Mouse (Mus musculus) CH12.LX (cell line): ENCODE data around the gene Pramef8. TPM values are rescaled to one million over a fixed set of nuclear protein-coding genes. Genes with fewer than 3 reads are reported as not detected.
"Not testable (repeated sequence)": the region's sequence is repeated elsewhere in the genome, so short reads cannot be mapped to it uniquely, and the experiment has no call there.

Experiments used
- DNase-seq: peaks from one replicate; pipeline ENCODE4 v3.0.0-alpha.2; 2013; ENCODE audit errors: extremely low read depth
- H3K27ac ChIP-seq: 2 replicates; pipeline ENCODE4 v1.5.1; 2012; ENCODE audit warnings: low read depth, mild to moderate bottlenecking, control low read depth, moderate library complexity; ENCODE audit not compliant: insufficient read depth
- H3K27me3 ChIP-seq: replicated peaks from 2 replicates; pipeline ENCODE3; 2012; ENCODE audit warnings: inconsistent platforms
- H3K36me3 ChIP-seq, 2 experiments: replicated peaks in 1 of 2; 2 replicates each; pipeline versions ENCODE3 to v1.6.1; 2012; ENCODE audit warnings: inconsistent platforms in 1 of 2, low read length in 1 of 2, mild to moderate bottlenecking in 1 of 2, mixed read lengths in 1 of 2, moderate library complexity in 1 of 2; ENCODE audit not compliant: control insufficient read depth in 1 of 2, insufficient read depth in 1 of 2
- H3K4me1 ChIP-seq, 2 experiments: 2 replicates each; pipeline ENCODE4 v1.6.1; 2012; ENCODE audit warnings: inconsistent platforms in 1 of 2, moderate library complexity in 1 of 2; ENCODE audit not compliant: insufficient read depth in 2 of 2, control insufficient read depth in 1 of 2
- H3K4me2 ChIP-seq: 2 replicates; pipeline ENCODE4 v1.6.1; 2012; ENCODE audit warnings: low read depth, mild to moderate bottlenecking, control low read depth; ENCODE audit not compliant: poor library complexity, insufficient read depth, severe bottlenecking
- H3K4me3 ChIP-seq, 3 experiments: fragments of 150-350 bp in 1 of 3; sonication (generic) in 1 of 3; replicated peaks in 1 of 3; 2 replicates each; pipeline versions ENCODE3 to v1.5.1; 2011 to 2012; ENCODE audit warnings: low read depth in 2 of 3, low read length in 2 of 3, mild to moderate bottlenecking in 2 of 3, moderate library complexity in 2 of 3, control low read depth in 1 of 3, improper control_type of control experiment in 1 of 3, inconsistent platforms in 1 of 3, mixed read lengths in 1 of 3; ENCODE audit not compliant: poor library complexity in 1 of 3
- H3K79me2 ChIP-seq: replicated peaks from 2 replicates; pipeline ENCODE4 v1.6.1; 2012; ENCODE audit warnings: mild to moderate bottlenecking, moderate library complexity; ENCODE audit not compliant: control insufficient read depth, poor library complexity, insufficient read depth, severe bottlenecking; ENCODE audit errors: extremely low read depth
- H3K9ac ChIP-seq: 2 replicates; pipeline ENCODE4 v1.6.1; 2012; ENCODE audit warnings: low read depth, mild to moderate bottlenecking, control low read depth, moderate library complexity; ENCODE audit not compliant: insufficient read depth
- H3K9me3 ChIP-seq: replicated peaks from 2 replicates; pipeline ENCODE3; 2012; ENCODE audit warnings: low read length, inconsistent platforms, mixed read lengths
- ETS1 ChIP-seq: conservative IDR thresholded peaks from 2 replicates; pipeline ENCODE4 v1.6.1; 2012; ENCODE audit warnings: low read depth, mild to moderate bottlenecking, inconsistent platforms, low read length, improper control_type of control experiment, moderate library complexity
- KAT2A ChIP-seq: IDR thresholded peaks from 2 replicates; pipeline ENCODE4 v1.6.1; 2012; ENCODE audit warnings: low read length, improper control_type of control experiment, inconsistent platforms; ENCODE audit not compliant: insufficient replicate concordance
- dilution Hi-C: fragments of 300-500 bp; cut with MboI; formaldehyde crosslinking; loops from 2 replicates; pipeline ENCODE4 v1.14.3; 2020; ENCODE audit warnings: low sequenced_read_pairs; ENCODE audit not compliant: extremely low pct_unique_long_range_greater_than_20kb, extremely low pct_ligation_motif_present
- in situ Hi-C: fragments of 300-500 bp; cut with MboI; formaldehyde crosslinking; loops from 3 replicates; pipeline ENCODE4 v1.14.3; 2019; ENCODE audit warnings: low sequenced_read_pairs, low pct_ligation_motif_present, low pct_unique_long_range_greater_than_20kb, mixed read lengths
- polyA plus RNA-seq: library from polyadenylated mRNA; unstranded; fragments of >175 nt; gene quantifications from 2 replicates; pipeline ENCODE4 v1.2.1, GENCODE M21; 2012; ENCODE audit warnings: low read depth; ENCODE audit not compliant: insufficient read length
- total RNA-seq, 2 experiments: library from RNA; depleted of rRNA; stranded (reverse); fragments of 300-350 nt in 1 of 2; fragments of >200 nt in 1 of 2; gene quantifications; 2 replicates each; pipeline ENCODE4 v1.2.3; 2012 to 2014

Pramef8 gene
- total and polyA plus RNA-seq, 3 experiments, result 12.8 to 22.5 (median 15.0) TPM

- H3K9me3 ChIP-seq, H3K27me3 ChIP-seq, in situ Hi-C loops, H3K4me3 ChIP-seq, H3K4me1 ChIP-seq, H3K4me2 ChIP-seq, H3K79me2 ChIP-seq, H3K9ac ChIP-seq, DNase-seq, dilution Hi-C loops, H3K27ac ChIP-seq: not testable (repeated sequence)
- H3K36me3 ChIP-seq, result peaks cover 0 to 14% of the 10 kb centered on the region in 2 experiments
Observed at GRCm38 (mm10) chr4:143426770-143427169, 14.5 kb downstream of the Pramef8 start.

- Histone ChIP-seq H3K27ac (no peak within 1 kb of the TSS), H3K9me3 (peaks cover 3% of the 10 kb centered on the region), H3K36me3 (no peaks in the 10 kb centered on the region), H3K27me3 (no peaks in the 10 kb centered on the region), H3K79me2 (no peaks in the 10 kb centered on the region), H3K4me3 (no peak within 1 kb of the TSS), H3K4me2 (no peak within 1 kb of the TSS), H3K9ac (no peak within 1 kb of the TSS), H3K4me1 (no peaks in the 10 kb centered on the region)
- DNase-seq, result no peak
- dilution Hi-C loops, result no loop called here
- in situ Hi-C loops, result no loop called here
- no peak for TF ChIP-seq ETS1
- TF ChIP-seq KAT2A, result no peak
Observed at GRCm38 (mm10) chr4:143450224-143450623, 38.0 kb downstream of the Pramef8 start, which contains the start of gene Oog4. Gene Oog4, minus strand, starts transcription at chr4:143450324.

Other genes starting within 250 kb of the Pramef8 start
- 7.1 and 7.2 TPM in 2 replicates for gene Prdm2, start 199.4 kb upstream of the Pramef8 start, total RNA-seq (2012; rRNA removed)
- 2.9 and 3.8 TPM in 2 replicates for gene Prdm2, start 199.4 kb upstream of the Pramef8 start, total RNA-seq (2014; rRNA removed)
- 13.4 and 16.1 TPM in 2 replicates for gene Prdm2, start 199.4 kb upstream of the Pramef8 start, polyA plus RNA-seq
- gene Pdpn, start 112.9 kb upstream of the Pramef8 start, total RNA-seq (2012; rRNA removed), result not detected in 2 replicates
- gene Pdpn, start 112.9 kb upstream of the Pramef8 start, total RNA-seq (2014; rRNA removed), result not detected in 2 replicates
- not detected in 2 replicates for gene Pdpn, start 112.9 kb upstream of the Pramef8 start, polyA plus RNA-seq
- not detected in 2 replicates for gene Lrrc38, start 62.7 kb upstream of the Pramef8 start, total RNA-seq (2012; rRNA removed)
- not detected in 2 replicates for gene Lrrc38, start 62.7 kb upstream of the Pramef8 start, total RNA-seq (2014; rRNA removed)
- not detected in 2 replicates for gene Lrrc38, start 62.7 kb upstream of the Pramef8 start, polyA plus RNA-seq
- not detected in 2 replicates for gene Pramel1, start 18.0 kb upstream of the Pramef8 start, total RNA-seq (2012; rRNA removed)
- not detected in 2 replicates for gene Pramel1, start 18.0 kb upstream of the Pramef8 start, total RNA-seq (2014; rRNA removed)
- not detected in 2 replicates for gene Pramel1, start 18.0 kb upstream of the Pramef8 start, polyA plus RNA-seq
- gene Oog4, start 37.9 kb downstream of the Pramef8 start, total RNA-seq (2012; rRNA removed), result not detected in 2 replicates
- not detected in 2 replicates for gene Oog4, start 37.9 kb downstream of the Pramef8 start, total RNA-seq (2014; rRNA removed)
- gene Oog4, start 37.9 kb downstream of the Pramef8 start, polyA plus RNA-seq, result not detected in 2 replicates
- 0.04 TPM in 1 of 2 replicates, not detected in the other for gene Gm13043, start 98.9 kb downstream of the Pramef8 start, total RNA-seq (2012; rRNA removed)
- not detected in 2 replicates for gene Gm13043, start 98.9 kb downstream of the Pramef8 start, total RNA-seq (2014; rRNA removed)
- not detected in 2 replicates for gene Gm13043, start 98.9 kb downstream of the Pramef8 start, polyA plus RNA-seq
- not detected in 2 replicates for gene Gm13040, start 123.5 kb downstream of the Pramef8 start, total RNA-seq (2012; rRNA removed)
- not detected in 2 replicates for gene Gm13040, start 123.5 kb downstream of the Pramef8 start, total RNA-seq (2014; rRNA removed)
- not detected in 2 replicates for gene Gm13040, start 123.5 kb downstream of the Pramef8 start, polyA plus RNA-seq
- gene BC080695, start 139.3 kb downstream of the Pramef8 start, total RNA-seq (2012; rRNA removed), result not detected in 2 replicates
- gene BC080695, start 139.3 kb downstream of the Pramef8 start, total RNA-seq (2014; rRNA removed), result not detected in 2 replicates
- not detected in 2 replicates for gene BC080695, start 139.3 kb downstream of the Pramef8 start, polyA plus RNA-seq
- not detected in 2 replicates for gene Gm13057, start 139.3 kb downstream of the Pramef8 start, total RNA-seq (2012; rRNA removed)
- gene Gm13057, start 139.3 kb downstream of the Pramef8 start, total RNA-seq (2014; rRNA removed), result not detected in 2 replicates
- not detected in 2 replicates for gene Gm13057, start 139.3 kb downstream of the Pramef8 start, polyA plus RNA-seq
- gene Gm13083, start 202.6 kb downstream of the Pramef8 start, total RNA-seq (2012; rRNA removed), result not detected in 2 replicates
- gene Gm13083, start 202.6 kb downstream of the Pramef8 start, total RNA-seq (2014; rRNA removed), result not detected in 2 replicates
- not detected in 2 replicates for gene Gm13083, start 202.6 kb downstream of the Pramef8 start, polyA plus RNA-seq
- not detected in 2 replicates for gene Gm13088, start 244.8 kb downstream of the Pramef8 start, total RNA-seq (2012; rRNA removed)
- gene Gm13088, start 244.8 kb downstream of the Pramef8 start, total RNA-seq (2014; rRNA removed), result not detected in 2 replicates
- gene Gm13088, start 244.8 kb downstream of the Pramef8 start, polyA plus RNA-seq, result not detected in 2 replicates